Mouse (Mus musculus) layer of hippocampus, adult 18-20 months (tissue): ENCODE data around the gene Mob1b. TPM values are rescaled to one million over a fixed set of nuclear protein-coding genes. Genes with fewer than 3 reads are reported as not detected.
A peak's percentile ranks its signal among the peaks of the same experiment; 100 is the strongest.

Source experiments
- DNase-seq, 2 experiments: peaks; one replicate each; pipeline ENCODE4 v3.0.0; 2022; ENCODE audit warnings: low spot score in 2 of 2
- total RNA-seq, 2 experiments: library from RNA; stranded (reverse); gene quantifications; 2 replicates each; pipeline ENCODE4 v1.2.3; 2021

Mob1b gene
- total RNA-seq, 2 experiments from 2014 or later: 25.4 to 26.8 TPM

DNA sequence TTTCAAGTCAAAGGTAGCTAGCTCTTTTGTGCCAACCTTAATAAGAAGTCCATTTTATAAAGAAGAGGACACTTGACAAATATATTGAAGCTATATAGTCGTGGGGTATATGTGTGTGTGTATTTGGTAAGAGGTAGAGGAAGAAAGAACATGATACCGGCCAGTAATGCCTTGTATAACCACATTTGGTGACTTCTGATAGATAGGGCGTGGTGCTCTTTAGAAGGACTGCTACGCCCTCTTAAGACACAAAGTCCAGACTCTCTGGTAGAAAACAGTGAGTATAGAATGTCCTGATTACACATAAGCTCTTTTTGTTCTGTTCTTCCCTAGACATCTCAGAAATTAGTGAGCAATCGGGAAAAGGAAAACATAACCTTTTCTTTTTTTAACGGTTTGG, 47.5 kb downstream of the Mob1b start:
- DNase-seq: no peak

DNA sequence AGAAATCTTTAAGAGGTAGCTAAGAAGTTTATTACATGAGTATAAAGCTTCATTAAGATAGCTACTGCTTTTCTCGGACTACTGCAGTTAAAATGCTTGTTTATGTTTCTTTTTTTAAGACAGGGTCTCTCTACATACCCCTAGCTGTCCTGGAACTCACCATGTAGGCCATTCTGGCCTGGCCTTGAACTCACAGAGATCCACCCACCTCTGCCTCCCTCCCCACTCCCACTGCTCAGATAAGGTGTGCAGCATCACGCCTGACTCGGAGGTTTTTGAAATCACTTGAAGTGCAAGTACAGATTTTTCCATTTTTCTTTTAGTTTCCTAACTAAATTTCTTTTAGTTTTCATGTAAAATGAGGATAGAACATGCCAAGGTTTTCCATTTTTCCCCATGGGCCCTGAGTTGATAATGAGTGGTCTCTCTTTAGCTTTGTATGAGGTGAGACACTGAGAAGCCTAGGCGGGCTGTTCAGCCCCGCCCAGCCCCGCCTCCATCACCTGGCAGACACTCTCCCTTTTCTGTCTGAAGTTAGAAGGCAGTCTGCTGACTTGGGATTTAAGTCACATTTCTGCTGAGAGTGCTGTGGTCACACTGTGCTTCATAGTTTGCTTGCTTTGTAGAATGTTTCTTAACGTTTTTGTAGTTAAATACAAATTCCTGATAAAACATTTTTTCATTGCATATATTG, 61.6 kb downstream of the Mob1b start:
- DNase-seq: no peak

DNA sequence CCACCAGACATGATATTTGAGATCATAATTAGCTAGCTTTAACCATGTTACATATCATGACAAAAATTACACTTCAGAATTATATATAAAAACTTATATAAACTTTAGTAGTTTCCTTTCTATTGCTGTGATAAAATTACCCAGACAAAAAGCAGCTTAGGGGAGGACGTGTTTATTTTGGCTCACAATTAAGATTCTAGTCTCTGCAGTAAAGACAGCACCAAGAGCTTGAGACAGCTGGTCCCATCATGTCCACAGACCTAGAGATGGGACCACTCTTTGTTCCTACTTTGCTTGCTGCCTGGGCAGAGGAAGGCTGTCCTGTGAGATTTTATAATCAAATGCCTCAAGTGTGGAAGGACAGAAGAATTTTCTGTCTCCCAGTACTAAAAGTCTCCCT, 64.4 kb downstream of the Mob1b start:
- no peak for DNase-seq

DNA sequence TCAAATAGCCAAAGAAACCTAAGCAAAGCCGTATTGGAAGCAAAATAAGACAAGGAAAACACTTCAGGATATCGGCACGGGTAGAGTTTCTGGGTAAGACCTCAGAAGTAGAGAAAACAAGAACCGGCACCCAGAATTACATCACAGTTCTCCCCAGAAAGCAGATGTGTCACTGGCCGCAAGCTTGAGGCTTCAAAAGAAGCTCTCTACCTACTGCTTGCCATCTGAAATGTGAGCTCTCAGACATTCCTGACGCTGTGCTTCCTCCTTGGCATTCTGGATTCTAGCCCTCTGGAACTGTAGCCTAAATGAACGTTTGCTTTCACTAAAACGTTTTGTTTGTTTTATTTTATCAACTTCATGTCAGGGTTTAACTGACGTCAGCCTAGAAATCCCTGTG, 70.0 kb downstream of the Mob1b start:
- DNase-seq: no peak

DNA sequence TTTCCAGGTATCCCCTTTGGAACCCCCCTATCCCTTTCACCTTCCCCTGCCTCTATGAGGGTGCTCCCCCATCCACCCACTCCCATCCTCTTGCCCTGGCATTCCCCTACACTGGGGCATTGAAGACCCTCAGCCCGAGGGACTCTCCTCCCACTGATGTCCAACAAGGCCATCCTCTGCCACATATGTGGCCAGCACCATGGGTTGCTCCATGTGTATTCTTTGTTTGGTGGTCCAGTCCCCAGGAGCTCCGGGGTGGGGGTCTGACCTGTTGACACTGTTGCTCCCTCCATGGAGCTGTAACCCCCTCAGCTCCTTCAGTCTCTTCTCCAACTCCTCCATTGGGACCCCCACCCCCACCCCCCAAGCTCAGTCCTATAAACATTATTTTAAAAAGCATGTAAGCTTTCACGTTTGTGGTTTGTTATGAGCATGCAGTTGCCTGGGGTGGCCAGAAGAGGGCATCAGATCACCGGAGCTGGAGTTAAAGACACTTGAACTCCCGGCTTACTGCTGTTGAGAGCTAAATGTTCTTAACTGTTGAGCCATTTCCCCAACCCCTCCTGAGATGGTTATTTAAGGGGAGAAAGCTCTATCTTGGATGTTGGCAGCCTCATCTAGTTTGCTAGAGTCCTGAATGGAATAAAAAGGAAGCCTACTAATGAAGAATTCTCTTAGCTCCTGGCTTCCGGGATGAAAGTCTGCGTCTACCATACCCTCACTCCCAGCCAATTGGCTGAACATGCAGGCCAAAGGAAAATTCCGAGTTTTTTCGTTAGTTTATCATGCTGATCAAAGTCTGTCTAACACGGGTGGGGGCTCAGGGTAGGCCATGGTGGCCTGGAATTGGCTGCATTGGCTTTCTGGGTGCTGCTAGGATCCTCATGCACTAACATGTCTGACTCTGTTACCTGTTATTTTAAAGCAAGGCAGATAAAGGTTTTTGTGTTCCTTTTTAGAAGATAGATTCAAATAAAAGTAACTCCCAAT, 70.9 kb downstream of the Mob1b start:
- peak; percentile 37 to 68 for DNase-seq

DNA sequence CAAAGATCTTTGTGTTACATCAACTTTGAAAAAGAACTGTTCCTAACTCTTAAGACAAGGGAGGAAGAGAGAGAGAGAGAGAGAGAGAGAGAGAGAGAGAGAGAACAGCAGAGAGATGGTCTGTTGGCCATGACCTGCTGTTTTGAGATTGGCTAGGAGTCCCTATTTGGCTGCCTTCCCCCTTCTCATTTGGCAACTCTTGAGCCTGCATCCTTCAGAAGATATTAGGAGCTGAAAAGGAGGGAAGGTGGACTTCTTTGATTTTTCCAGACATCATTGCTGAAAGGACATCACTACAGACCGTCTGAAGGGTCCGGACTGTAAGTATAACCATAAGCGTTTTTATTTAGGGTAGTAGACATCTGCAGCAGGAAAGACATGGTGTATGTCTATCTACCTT, 73.0 kb downstream of the Mob1b start:
- DNase-seq: no peak

DNA sequence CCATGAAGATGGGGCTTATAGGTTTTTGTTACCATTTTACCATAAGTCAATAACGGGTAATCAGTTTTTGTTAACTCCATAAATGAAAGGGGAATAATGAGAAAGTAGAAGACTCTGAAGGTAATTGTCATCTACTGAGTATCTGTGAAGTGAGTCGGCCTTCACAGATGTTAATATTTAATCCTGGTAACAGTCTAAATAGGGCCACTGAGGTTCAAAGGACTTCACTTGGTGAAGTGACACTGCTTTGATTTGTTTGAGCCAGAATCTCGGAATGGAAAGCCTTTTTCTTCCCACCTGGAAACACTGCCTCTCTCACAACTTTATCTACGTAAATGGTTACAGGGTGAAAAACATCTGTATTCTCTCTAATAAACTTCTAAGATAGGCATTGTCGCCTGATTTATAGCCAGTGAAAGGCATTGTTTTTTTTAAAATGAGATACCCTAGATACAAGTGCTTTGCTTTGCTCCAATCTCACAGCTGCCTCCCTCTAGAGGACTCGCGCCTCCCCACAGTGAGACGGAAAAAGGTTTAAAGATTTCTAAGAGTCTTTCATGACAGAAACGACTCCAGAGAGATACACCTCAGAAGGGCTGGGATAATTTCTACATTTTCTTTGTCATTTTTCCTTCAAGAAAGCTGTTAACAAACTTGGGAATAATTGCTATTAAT, 75.4 kb downstream of the Mob1b start:
- no peak for DNase-seq

DNA sequence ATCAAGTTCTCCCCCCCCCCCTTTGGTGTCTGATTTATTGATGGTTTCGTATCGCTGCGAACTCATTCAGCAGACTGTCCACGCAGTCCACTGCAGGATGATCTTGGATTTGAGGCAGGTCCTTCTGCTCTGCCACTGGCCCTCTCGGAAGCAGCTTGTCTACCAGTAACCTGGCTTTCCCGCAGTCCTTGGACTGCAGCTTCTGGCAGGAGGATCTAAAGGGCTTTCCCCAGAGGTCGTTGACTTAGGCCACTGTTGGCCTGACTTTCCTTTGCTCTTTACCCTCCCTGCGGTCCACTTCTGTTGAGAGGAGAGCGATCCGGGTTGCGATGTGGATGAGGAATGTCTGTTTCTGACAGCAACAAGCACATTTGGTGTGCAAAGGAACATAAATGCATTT, 75.9 kb downstream of the Mob1b start:
- no peak for DNase-seq

DNA sequence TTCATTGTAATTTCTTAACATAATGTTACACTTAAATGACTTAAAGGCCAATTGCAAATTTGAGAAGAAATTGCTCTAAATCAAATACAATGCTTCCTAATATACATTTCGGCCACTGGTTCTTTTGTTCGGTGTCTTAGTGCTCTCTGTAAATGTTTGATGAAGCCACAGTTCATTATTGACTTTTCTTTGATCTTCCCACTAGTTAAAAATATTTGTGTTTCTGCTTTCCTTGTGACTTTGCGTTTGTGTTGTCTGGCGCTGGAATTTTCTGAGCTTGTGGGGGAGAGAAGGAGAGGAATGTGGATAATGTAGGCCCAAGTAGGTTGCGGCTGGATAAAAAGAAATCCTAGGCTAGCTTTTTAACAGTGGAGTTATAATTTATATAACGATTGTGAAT, 76.5 kb downstream of the Mob1b start:
- DNase-seq: no peak

DNA sequence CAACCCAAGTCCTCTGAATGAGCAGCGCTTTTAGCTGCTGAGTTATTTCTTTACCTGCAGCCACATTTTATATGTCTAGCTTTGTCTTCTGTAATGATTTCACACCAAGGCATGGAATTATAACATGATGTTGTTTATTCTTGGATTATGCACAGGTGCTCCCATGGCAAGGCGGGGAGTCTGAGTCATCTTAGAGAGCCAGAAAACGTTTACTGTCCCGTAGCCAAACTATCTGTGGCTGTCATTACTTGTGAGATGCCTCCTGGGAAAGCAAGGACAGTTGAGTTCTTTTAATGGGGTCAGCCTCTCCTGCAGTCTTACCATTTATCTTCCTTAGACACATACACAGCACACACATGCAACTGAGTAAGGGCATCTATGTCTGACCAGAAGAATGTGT, 85.0 kb downstream of the Mob1b start:
- no peak for DNase-seq

DNA sequence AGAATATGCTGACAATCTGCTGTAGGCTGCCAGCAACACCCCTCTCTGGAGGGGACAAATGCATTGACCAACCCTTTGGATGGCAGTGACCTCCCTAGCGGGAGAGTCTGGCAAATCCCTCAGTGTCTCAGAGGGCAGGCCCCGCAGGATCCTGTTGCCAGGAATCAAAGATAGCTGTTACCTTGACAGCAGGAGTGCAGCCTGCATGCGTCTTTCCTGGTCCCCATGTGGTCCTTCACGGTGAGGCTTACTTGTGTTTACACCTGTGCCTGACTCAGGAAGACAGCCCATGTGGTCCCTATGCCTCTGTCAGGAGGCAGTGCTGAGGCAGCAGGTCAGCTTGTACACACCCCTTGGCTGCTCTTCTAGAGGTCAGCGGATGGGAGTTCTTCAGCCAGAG, 85.6 kb downstream of the Mob1b start:
- no peak for DNase-seq

DNA sequence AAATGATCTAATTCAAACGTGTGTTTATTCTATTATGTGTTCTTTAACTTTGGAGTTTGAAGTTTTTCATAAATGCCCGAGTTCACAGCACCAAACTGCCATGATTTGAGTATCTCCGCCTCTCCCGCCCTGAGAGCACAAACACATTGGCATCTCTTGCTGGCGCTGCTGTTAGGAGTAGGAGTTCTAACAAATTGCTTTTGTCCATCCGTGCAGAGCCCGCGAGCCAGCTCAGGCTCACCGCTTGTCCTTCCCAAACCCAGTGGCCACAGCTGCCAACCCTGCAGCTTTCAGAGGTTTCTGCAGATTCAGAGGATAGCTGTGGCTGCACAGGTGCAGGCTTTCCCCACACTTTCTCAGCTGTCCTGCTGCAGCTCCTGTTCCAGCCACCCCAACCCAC, 86.7 kb downstream of the Mob1b start:
- DNase-seq: no peak

DNA sequence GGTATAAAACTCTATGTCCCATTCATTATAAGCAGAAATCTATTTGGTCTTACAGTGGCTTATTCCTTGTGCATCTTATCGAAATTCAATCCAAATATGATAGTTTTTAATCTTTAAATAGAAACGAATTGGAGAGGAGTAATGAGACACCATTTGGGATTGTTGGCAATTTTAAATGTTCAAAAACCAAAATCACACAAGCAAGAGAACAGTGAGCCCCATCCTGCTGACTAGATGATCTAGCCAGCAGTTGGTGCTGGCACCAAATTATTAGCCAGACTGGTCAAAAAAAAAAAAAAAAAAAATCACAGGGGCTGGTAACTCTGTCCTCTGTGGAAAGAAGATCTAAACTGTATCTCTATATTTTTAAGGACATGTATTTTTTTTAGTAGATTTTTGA, 92.5 kb downstream of the Mob1b start:
- peak in 1 of 2 experiments; percentile 54 for DNase-seq

Other genes starting within 250 kb of the Mob1b start
- gene Enam, start 232.9 kb upstream of the Mob1b start, total RNA-seq: not detected
- under 1 TPM; 0.28 to 0.37 TPM for gene Jchain, start 193.0 kb upstream of the Mob1b start, total RNA-seq
- 10 to 100 TPM; 29.3 to 30.5 TPM for gene Utp3, start 166.4 kb upstream of the Mob1b start, total RNA-seq
- gene Rufy3, start 155.8 kb upstream of the Mob1b start, total RNA-seq: 100 to 1,000 TPM; 159 to 169 TPM
- gene Grsf1, start 44.7 kb upstream of the Mob1b start, total RNA-seq: 10 to 100 TPM; 91.8 to 99.3 TPM
- 10 to 100 TPM; 12.1 to 12.5 TPM for gene Dck, start 44.1 kb downstream of the Mob1b start, total RNA-seq
- gene Slc4a4, start 166.0 kb downstream of the Mob1b start, total RNA-seq: 100 to 1,000 TPM; 125 to 128 TPM